Mouse (Mus musculus): ENCODE data around the gene Ccdc18.

DNA sequence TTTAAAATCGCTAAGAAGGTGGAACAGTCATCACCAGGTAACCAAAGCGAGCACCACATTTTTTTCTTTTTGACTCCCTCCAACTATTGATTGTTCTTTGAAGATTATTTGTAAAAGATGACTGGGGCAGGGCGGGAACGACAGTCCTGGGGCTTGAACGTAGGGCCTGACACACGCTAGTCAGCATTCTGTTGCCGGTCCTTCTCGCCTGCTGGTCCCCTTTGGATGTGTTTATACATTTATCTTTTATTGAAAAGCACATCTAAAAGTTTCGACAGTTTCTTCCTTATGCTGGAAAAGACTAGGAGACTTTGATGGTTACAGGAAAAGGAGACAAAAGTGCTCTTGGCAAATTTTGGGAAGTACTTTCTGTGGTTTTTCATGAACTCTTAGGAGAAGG is 137.7 kb downstream of the Ccdc18 start:
- no peak for TF ChIP-seq CTCF (IDR thresholded peaks at IDR 0.05; ENCODE audit: low read depth, low read length)
- no peak for TF ChIP-seq POLR2A (IDR thresholded peaks at IDR 0.05; ENCODE audit: extremely low read depth, insufficient read depth, low read length)

Data from liver, adult 2 months (tissue).